Mouse (Mus musculus): Measurements from ENCODE around the gene Tapbp. TPM values are rescaled to one million over a fixed set of nuclear protein-coding genes. Genes with fewer than 3 reads are reported as not detected.
"Not testable (repeated sequence)": the region's sequence is repeated elsewhere in the genome, so short reads cannot be mapped to it uniquely, and the experiment has no call there.

Tapbp gene
- polyA plus RNA-seq, 1 experiment from 2014 or later: 35.7 TPM

DNA sequence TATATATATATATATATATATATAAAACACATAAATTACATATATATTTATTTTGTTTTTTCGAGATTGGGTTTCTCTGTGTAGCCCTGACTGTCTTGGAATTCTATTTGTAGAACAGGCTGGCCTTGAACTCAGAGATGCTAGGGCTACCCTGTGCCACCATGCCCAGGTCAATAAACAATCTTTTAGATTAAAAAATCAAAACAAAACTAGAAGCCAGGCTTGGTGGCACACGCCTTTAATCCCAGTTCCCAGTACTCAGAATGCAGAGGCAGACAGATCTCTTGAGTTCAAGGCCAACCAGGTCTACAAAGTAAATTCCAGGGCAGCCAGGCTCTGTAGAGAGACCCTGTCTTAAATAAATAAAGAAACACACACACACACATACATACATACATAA, 24.3 kb upstream of the Tapbp start:
- H3K4me2 ChIP-seq (ENCODE audit: low read depth, low read length): no peak overlapping the region
- WGBS: 72% methylated on average over 2 of the region's 2 CpGs
- H3K4me3 ChIP-seq (ENCODE audit: low read depth, low read length): no peak overlapping the region
- H3K27me3 ChIP-seq (ENCODE audit: control insufficient read depth, insufficient read depth, low read length): no peaks in the 10 kb centered on the region
- no peak overlapping the region for H3K27ac ChIP-seq (ENCODE audit: low read depth, low read length)
- no peak overlapping the region for H3K9ac ChIP-seq (replicated peaks; ENCODE audit: low read depth, low read length)
- H3K4me1 ChIP-seq (ENCODE audit: control insufficient read depth, insufficient read depth, low read length): no peaks in the 10 kb centered on the region
- H3K9me3 ChIP-seq (ENCODE audit: control insufficient read depth, low read length): no peaks in the 10 kb centered on the region
- ATAC-seq (ENCODE audit: low read depth): no peak
- no peaks in the 10 kb centered on the region for H3K36me3 ChIP-seq (ENCODE audit: control insufficient read depth, insufficient read depth, low read length)

DNA sequence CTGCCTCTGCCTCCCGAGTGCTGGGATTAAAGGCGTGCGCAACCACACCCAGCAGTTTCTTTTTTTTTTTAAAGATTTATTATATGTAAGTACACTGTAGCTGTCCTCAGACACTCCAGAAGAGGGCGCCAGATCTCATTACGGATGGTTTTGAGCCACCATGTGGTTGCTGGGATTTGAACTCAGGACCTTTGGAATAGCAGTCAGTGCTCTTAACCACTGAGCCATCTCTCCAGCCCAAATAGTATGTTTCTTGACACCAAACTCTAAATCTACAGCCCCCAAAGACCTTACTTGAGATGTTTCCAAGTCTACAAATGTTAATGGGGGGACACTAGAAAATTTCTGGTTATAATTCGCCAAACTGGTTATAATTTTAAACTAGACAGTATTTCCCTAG, 23.8 kb upstream of the Tapbp start:
- not testable (repeated sequence) for H3K4me2 ChIP-seq (ENCODE audit: low read depth, low read length); H3K9me3 ChIP-seq (ENCODE audit: control insufficient read depth, low read length); H3K27me3 ChIP-seq (ENCODE audit: control insufficient read depth, insufficient read depth, low read length); ATAC-seq (ENCODE audit: low read depth); H3K4me1 ChIP-seq (ENCODE audit: control insufficient read depth, insufficient read depth, low read length); H3K9ac ChIP-seq (replicated peaks; ENCODE audit: low read depth, low read length); H3K36me3 ChIP-seq (ENCODE audit: control insufficient read depth, insufficient read depth, low read length); H3K27ac ChIP-seq (ENCODE audit: low read depth, low read length); H3K4me3 ChIP-seq (ENCODE audit: low read depth, low read length)
- WGBS: 75% methylated on average over 6 of the region's 6 CpGs

DNA sequence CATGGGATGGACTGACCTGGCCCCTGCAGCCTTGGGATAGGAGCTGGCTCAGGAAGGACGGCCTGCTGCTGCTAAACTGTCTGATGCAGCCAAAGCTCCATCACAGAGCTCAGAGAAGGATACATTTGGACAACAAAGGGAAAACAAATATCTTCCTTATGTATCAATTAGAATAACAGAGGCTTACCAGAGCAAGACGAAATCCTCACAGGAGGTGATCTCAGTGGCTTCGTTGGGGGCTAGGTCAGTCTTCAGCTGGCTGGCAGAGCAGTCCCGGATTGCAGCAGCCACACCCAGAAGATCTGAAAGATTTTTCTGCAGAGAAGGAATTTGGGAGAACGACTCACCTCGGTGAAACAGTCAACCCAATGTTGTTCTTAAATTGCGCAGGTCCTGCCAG, 23.3 kb upstream of the Tapbp start:
- WGBS: 23% methylated on average over 7 of the region's 7 CpGs
- no peak overlapping the region for H3K4me3 ChIP-seq (ENCODE audit: low read depth, low read length)
- H3K27me3 ChIP-seq (ENCODE audit: control insufficient read depth, insufficient read depth, low read length): no peaks in the 10 kb centered on the region
- H3K4me1 ChIP-seq (ENCODE audit: control insufficient read depth, insufficient read depth, low read length): no peaks in the 10 kb centered on the region
- H3K9me3 ChIP-seq (ENCODE audit: control insufficient read depth, low read length): no peaks in the 10 kb centered on the region
- no peaks in the 10 kb centered on the region for H3K36me3 ChIP-seq (ENCODE audit: control insufficient read depth, insufficient read depth, low read length)
- no peak overlapping the region for H3K9ac ChIP-seq (replicated peaks; ENCODE audit: low read depth, low read length)
- no peak for ATAC-seq (ENCODE audit: low read depth)
- no peak overlapping the region for H3K27ac ChIP-seq (ENCODE audit: low read depth, low read length)
- H3K4me2 ChIP-seq (ENCODE audit: low read depth, low read length): no peak overlapping the region

DNA sequence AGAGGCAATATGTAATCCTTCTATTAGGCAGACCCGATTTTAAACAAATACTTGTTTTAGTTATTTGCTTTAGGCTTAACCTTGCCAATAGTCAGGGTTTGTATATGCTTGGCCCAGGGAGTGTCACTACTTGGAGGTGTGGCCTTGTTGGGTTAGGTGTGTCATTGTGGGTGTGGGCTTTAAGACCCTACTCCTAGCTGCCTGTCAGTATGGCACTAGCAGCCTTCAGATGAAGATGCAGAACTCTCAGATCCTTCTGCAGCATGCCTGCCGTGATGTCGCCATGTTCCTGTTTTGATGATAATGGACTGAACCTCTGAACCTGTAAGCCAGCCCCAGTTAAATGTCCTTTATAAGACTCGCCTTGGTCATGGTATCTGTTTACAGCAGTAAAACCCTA, 22.7 kb upstream of the Tapbp start:
- not testable (repeated sequence) for H3K27me3 ChIP-seq (ENCODE audit: control insufficient read depth, insufficient read depth, low read length); H3K9me3 ChIP-seq (ENCODE audit: control insufficient read depth, low read length); H3K4me2 ChIP-seq (ENCODE audit: low read depth, low read length); H3K36me3 ChIP-seq (ENCODE audit: control insufficient read depth, insufficient read depth, low read length); H3K27ac ChIP-seq (ENCODE audit: low read depth, low read length); H3K4me1 ChIP-seq (ENCODE audit: control insufficient read depth, insufficient read depth, low read length); H3K9ac ChIP-seq (replicated peaks; ENCODE audit: low read depth, low read length); H3K4me3 ChIP-seq (ENCODE audit: low read depth, low read length); ATAC-seq (ENCODE audit: low read depth)
- WGBS: 81% methylated on average over 4 of the region's 4 CpGs

DNA sequence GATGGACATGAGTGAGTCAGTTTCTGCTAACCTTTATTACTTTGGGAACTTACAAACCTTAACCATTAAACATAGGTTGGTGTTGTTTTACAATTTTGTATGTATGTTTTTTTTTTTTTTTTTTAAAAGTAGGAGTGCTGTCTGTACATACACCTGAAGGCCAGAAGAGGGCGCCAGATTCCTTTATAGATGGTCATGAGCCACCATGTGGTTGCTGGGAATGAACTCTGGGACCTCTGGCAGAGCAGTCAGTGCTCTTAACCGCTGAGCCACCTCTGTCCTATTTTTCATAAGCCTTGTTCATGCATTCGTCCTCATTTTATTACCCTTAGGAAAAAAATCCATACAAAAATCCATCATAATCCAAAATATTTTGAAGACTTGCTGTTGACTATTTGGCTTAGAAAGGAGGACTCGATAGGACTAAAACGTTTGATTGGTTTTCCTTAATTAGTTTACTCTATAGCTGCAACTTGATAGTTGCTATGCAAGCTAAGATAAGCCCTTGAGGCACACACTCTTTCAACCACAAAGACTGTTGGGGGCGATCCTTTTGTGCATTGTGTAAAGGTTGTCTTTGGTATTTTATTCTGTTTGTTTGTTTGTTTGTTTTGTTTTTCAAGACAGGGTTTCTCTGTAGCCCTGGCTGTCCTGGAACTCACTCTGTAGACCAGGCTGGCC, 18.4 kb upstream of the Tapbp start:
- H3K9me3 ChIP-seq (ENCODE audit: control insufficient read depth, low read length): no peaks in the 10 kb centered on the region
- H3K36me3 ChIP-seq (ENCODE audit: control insufficient read depth, insufficient read depth, low read length): no peaks in the 10 kb centered on the region
- H3K4me1 ChIP-seq (ENCODE audit: control insufficient read depth, insufficient read depth, low read length): no peaks in the 10 kb centered on the region
- H3K27ac ChIP-seq (ENCODE audit: low read depth, low read length): no peak overlapping the region
- no peak overlapping the region for H3K9ac ChIP-seq (replicated peaks; ENCODE audit: low read depth, low read length)
- 45% methylated on average over 6 of the region's 6 CpGs for WGBS
- no peaks in the 10 kb centered on the region for H3K27me3 ChIP-seq (ENCODE audit: control insufficient read depth, insufficient read depth, low read length)
- no peak overlapping the region for H3K4me2 ChIP-seq (ENCODE audit: low read depth, low read length)
- no peak for ATAC-seq (ENCODE audit: low read depth)
- no peak overlapping the region for H3K4me3 ChIP-seq (ENCODE audit: low read depth, low read length)

DNA sequence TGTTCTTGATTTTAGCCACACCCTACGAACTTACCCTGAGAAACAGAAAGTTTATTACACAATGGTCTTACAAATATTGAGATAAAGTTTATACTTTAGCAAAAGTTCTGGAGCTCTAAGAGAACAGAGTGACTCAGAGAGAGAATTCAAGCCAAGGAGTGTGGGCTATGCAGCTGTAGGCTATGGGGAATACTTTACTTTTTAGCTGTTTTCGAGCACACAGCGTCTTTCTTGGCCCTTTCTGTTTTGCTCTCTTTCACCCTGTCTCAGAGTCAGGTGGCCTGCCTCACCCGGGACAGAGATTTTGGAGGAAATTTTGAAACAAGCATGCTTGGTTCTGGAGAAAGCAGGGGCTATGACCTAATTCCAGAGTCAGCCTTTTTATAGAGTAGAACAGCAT, 17.5 kb upstream of the Tapbp start:
- H3K36me3 ChIP-seq (ENCODE audit: control insufficient read depth, insufficient read depth, low read length); H3K27ac ChIP-seq (ENCODE audit: low read depth, low read length); H3K27me3 ChIP-seq (ENCODE audit: control insufficient read depth, insufficient read depth, low read length); H3K4me1 ChIP-seq (ENCODE audit: control insufficient read depth, insufficient read depth, low read length); H3K4me2 ChIP-seq (ENCODE audit: low read depth, low read length); H3K9me3 ChIP-seq (ENCODE audit: control insufficient read depth, low read length); H3K4me3 ChIP-seq (ENCODE audit: low read depth, low read length); H3K9ac ChIP-seq (replicated peaks; ENCODE audit: low read depth, low read length); ATAC-seq (ENCODE audit: low read depth): not testable (repeated sequence)
- WGBS: 93% methylated on average over 4 of the region's 4 CpGs

DNA sequence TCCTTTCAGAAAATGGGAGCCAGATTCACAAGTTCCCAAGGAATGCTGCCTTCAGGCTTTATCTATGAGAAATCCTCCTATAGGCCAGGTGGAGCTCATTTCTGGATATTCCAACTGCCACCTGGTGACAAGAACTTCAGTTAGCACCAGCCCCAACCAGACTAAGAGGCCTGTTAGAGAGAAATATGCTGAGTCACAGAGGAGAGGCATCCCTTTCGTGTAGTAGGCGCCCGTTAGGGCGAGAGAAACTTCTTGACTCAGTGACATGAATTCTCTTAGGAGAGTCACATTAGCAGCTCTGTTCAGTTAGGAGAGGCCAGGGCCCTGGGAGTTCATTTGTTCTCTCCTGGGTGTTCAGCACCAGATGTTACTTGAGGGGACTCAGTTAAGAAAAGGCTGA, 16.1 kb upstream of the Tapbp start:
- H3K9me3 ChIP-seq (ENCODE audit: control insufficient read depth, low read length): no peaks in the 10 kb centered on the region
- no peak overlapping the region for H3K4me3 ChIP-seq (ENCODE audit: low read depth, low read length)
- 83% methylated on average over 4 of the region's 4 CpGs for WGBS
- no peaks in the 10 kb centered on the region for H3K4me1 ChIP-seq (ENCODE audit: control insufficient read depth, insufficient read depth, low read length)
- no peak overlapping the region for H3K9ac ChIP-seq (replicated peaks; ENCODE audit: low read depth, low read length)
- no peaks in the 10 kb centered on the region for H3K36me3 ChIP-seq (ENCODE audit: control insufficient read depth, insufficient read depth, low read length)
- no peak for ATAC-seq (ENCODE audit: low read depth)
- no peak overlapping the region for H3K4me2 ChIP-seq (ENCODE audit: low read depth, low read length)
- no peaks in the 10 kb centered on the region for H3K27me3 ChIP-seq (ENCODE audit: control insufficient read depth, insufficient read depth, low read length)
- no peak overlapping the region for H3K27ac ChIP-seq (ENCODE audit: low read depth, low read length)

DNA sequence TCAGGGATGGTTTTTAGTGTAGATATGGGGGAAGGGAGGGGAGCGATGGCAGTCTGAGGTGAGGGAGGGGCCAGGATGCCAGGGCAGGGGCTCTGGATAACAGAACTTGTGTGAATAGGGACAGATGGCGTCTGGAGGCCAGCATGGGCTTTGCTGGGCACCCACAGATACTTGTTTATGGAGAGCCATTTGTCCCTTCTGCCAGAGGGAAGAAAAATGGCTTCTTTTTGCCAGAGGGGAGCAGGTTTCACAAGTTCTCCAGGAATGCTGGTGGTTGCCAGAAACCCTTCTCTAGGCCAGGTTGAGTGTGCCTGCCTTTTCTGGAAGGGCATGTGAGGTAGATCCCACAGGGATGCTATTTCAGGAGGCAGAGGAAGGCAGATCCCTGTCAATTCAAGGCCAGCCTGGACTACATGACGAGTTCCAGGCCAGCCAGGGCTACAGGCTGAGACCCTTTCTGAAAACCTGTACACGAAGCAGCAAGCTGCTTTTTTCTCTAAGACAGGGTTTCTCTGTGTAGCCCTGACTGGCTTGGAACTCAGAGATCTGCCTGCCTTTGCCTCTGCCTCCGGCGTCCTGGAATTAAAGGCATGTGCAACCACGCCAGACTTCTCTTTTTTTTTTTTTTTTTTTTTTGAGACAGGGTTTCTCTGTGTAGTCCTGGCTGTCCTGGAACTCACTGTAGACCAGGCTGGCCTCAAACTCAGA, 15.3 kb upstream of the Tapbp start:
- H3K27me3 ChIP-seq (ENCODE audit: control insufficient read depth, insufficient read depth, low read length): no peaks in the 10 kb centered on the region
- H3K9me3 ChIP-seq (ENCODE audit: control insufficient read depth, low read length): no peaks in the 10 kb centered on the region
- WGBS: 73% methylated on average over 7 of the region's 7 CpGs
- no peaks in the 10 kb centered on the region for H3K4me1 ChIP-seq (ENCODE audit: control insufficient read depth, insufficient read depth, low read length)
- H3K9ac ChIP-seq (replicated peaks; ENCODE audit: low read depth, low read length): no peak overlapping the region
- no peak for ATAC-seq (ENCODE audit: low read depth)
- H3K4me2 ChIP-seq (ENCODE audit: low read depth, low read length): no peak overlapping the region
- H3K27ac ChIP-seq (ENCODE audit: low read depth, low read length): no peak overlapping the region
- no peaks in the 10 kb centered on the region for H3K36me3 ChIP-seq (ENCODE audit: control insufficient read depth, insufficient read depth, low read length)
- H3K4me3 ChIP-seq (ENCODE audit: low read depth, low read length): no peak overlapping the region

DNA sequence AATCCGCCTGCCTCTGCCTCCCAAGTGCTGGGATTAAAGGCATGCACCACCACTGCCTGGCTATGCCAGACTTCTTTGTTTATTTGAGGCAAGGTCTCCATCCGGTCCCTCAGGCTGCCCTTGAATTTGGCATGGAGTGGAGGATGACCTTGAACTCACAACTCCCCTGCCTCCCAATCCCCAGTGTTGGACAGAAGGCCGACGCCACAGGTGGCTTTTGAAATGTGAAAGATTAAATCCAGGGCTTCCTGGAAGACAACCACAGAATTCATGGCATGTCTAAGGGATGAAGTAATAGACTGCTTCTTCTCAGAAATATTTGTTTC, 14.7 kb upstream of the Tapbp start:
- Histone ChIP-seq H3K9ac (replicated peaks; ENCODE audit: low read depth, low read length) (no peak overlapping the region), H3K4me3 (ENCODE audit: low read depth, low read length) (no peak overlapping the region), H3K9me3 (ENCODE audit: control insufficient read depth, low read length) (no peaks in the 10 kb centered on the region), H3K36me3 (ENCODE audit: control insufficient read depth, insufficient read depth, low read length) (no peaks in the 10 kb centered on the region), H3K4me2 (ENCODE audit: low read depth, low read length) (no peak overlapping the region), H3K4me1 (ENCODE audit: control insufficient read depth, insufficient read depth, low read length) (no peaks in the 10 kb centered on the region), H3K27me3 (ENCODE audit: control insufficient read depth, insufficient read depth, low read length) (no peaks in the 10 kb centered on the region), H3K27ac (ENCODE audit: low read depth, low read length) (no peak overlapping the region)
- WGBS: 91% methylated on average over 4 of the region's 4 CpGs
- no peak for ATAC-seq (ENCODE audit: low read depth)

Data from neural tube, embryonic 14.5 days (tissue).